Mouse (Mus musculus): ENCODE measurements around the gene Gmnn.

DNA sequence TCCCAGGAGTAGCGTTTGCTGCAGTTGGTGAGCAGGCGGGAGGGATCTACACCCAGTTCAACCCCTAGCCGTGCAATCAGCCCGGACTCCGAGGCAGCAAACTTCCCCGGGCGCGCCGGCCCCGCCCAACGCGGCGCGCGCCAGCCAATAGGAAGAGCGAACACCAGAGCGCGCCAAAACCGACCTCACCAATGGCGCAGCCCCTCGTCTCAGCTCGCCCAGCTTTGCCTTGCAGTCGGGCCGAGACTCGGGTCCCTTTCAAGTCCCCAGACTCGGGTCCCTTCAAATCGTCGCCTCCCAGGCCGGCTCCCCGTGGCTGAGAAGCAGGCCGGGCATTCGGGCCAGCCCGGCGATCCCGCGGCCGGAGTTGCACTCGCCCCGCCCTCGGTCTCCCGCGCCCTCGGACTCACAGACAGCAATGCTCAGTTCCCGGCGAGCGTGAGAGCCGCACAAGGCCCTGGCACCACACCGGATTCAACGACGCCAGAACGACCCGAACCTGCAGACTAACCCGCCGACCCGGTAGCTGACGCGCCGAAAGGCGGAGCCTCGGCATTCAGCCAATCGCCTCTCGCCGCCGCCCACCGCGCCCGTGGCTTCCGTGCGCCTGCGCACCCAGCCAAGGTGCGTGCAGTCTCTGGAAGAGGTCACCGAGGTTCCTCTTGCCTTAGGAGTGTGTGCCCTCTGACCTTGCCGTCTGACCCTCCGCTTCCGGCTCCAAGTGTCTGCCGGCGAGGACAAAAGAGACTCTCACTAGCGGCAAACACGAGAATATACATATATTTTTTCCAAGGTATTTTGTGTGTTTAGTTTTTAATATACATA lies at the start of gene Gmnn:
- no peak for TF ChIP-seq CTCF (IDR thresholded peaks at IDR 0.05; ENCODE audit: low read depth, low read length)
- TF ChIP-seq POLR2A (IDR thresholded peaks at IDR 0.05; ENCODE audit: borderline replicate concordance, low read depth, low read length): no peak
